26 mouse cellular contexts compared by ENCODE assay signal in the genomic region with DNA sequence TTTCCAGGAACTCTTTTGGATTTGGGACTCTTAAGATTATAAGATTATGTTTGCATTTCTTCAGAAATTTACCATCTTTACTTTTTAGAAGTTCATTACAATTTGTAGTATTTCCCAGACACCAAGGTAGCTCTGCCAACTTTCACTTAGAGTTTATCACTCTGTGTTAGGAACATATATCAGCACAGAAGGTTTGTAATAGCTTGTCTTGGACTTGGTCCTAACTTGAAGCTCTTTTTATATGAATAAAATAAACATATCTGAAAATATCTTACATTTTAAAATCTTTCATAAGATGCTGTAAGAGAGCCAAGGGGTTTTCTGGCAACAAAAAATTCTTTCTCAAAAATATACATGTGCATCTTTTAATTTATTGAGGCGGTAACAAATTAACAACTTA.
"Had no signal": no experiment of that assay in that cellular context is flagged by ENCODE, and none has a peak within 500 bp of the region (broad histone marks: within the 10 kb centered on the region; RNA-seq: fewer than 3 reads in every experiment).

No protein-coding gene starts in this region.

- H3K36me3 ChIP-seq: heart, embryonic 13.5 days; heart, embryonic 15.5 days; intestine, embryonic 15.5 days; limb, embryonic 13.5 days; limb, embryonic 15.5 days; liver, embryonic 12.5 days had no signal

- H3K9me3 ChIP-seq: heart, embryonic 13.5 days; heart, embryonic 15.5 days; intestine, embryonic 15.5 days; limb, embryonic 13.5 days; limb, embryonic 15.5 days; liver, embryonic 12.5 days had no signal

- ATAC-seq: hindbrain, embryonic 16.5 days; inflammation-experienced regulatory T-cells, adult 6 months; intestine, embryonic 15.5 days; intestine, postnatal 0 days; liver, embryonic 12.5 days had no signal

- H3K4me3 ChIP-seq: heart, adult 2 months; heart, embryonic 13.5 days; heart, embryonic 15.5 days; intestine, embryonic 15.5 days; limb, embryonic 13.5 days; limb, embryonic 15.5 days; liver, embryonic 12.5 days had no signal

- H3K27me3 ChIP-seq: heart, embryonic 13.5 days; heart, embryonic 15.5 days; intestine, embryonic 15.5 days; limb, embryonic 13.5 days; limb, embryonic 15.5 days; liver, embryonic 12.5 days had no signal

- H3K9ac ChIP-seq: heart, embryonic 13.5 days; heart, embryonic 15.5 days; hindbrain, embryonic 14.5 days; intestine, embryonic 15.5 days; limb, embryonic 13.5 days; limb, embryonic 15.5 days; liver, embryonic 12.5 days; liver, embryonic 14.5 days had no signal

- DNase-seq: gastrocnemius, postnatal 14 days; gastrocnemius, postnatal 36 days; heart, adult 11 months; heart, adult 2 months; heart, postnatal 14 days; heart, postnatal 36 days; kidney, adult 18-20 months; kidney, adult 8-10 months; kidney, postnatal 10 days; kidney, postnatal 25 days; kidney, postnatal 4 days; layer of hippocampus, adult 9-11 months; layer of hippocampus, postnatal 36 days; left cerebral cortex, postnatal 4 days had no signal

- H3K4me1 ChIP-seq: heart, embryonic 13.5 days; heart, embryonic 15.5 days; intestine, embryonic 15.5 days; limb, embryonic 13.5 days; limb, embryonic 15.5 days; liver, embryonic 12.5 days had no signal

- H3K27ac ChIP-seq: heart, adult 2 months; heart, embryonic 13.5 days; heart, embryonic 15.5 days; hindbrain, embryonic 14.5 days; intestine, embryonic 15.5 days; limb, embryonic 13.5 days; limb, embryonic 15.5 days; liver, embryonic 12.5 days; liver, embryonic 14.5 days had no signal

- H3K4me2 ChIP-seq: heart, embryonic 11.5 days; heart, embryonic 13.5 days; heart, embryonic 15.5 days; hindbrain, embryonic 14.5 days; intestine, embryonic 15.5 days; limb, embryonic 13.5 days; limb, embryonic 15.5 days; liver, embryonic 12.5 days had no signal
